Mouse (Mus musculus): Measurements from ENCODE around the gene Gm44965. TPM values are rescaled to one million over a fixed set of nuclear protein-coding genes. Genes with fewer than 3 reads are reported as not detected.

Gm44965 gene
- polyA plus RNA-seq, 1 experiment = not detected

GRCm38 (mm10) chr6:48641391-48641790, 47.6 kb downstream of the Gm44965 start:
- Histone ChIP-seq H3K4me1 (ENCODE audit: control insufficient read depth) (no peaks in the 10 kb centered on the region), H3K36me3 (ENCODE audit: control insufficient read depth) (no peaks in the 10 kb centered on the region), H3K4me3 (replicated peaks) (no peak overlapping the region), H3K27me3 (ENCODE audit: control insufficient read depth) (no peaks in the 10 kb centered on the region), H3K9me3 (ENCODE audit: control insufficient read depth, low read length) (no peaks in the 10 kb centered on the region)
- TF ChIP-seq TAL1 (IDR thresholded peaks at IDR 0.05; ENCODE audit: low read length) (no peak), GATA1 (IDR thresholded peaks at IDR 0.05; ENCODE audit: low read length) (no peak)

- no peaks in the 10 kb centered on the region for H3K4me1 ChIP-seq (ENCODE audit: control insufficient read depth)
- no peaks in the 10 kb centered on the region for H3K9me3 ChIP-seq (ENCODE audit: control insufficient read depth, low read length)
- no peak overlapping the region for H3K4me3 ChIP-seq (replicated peaks)
- H3K27me3 ChIP-seq (ENCODE audit: control insufficient read depth) = no peaks in the 10 kb centered on the region
- H3K36me3 ChIP-seq (ENCODE audit: control insufficient read depth) = no peaks in the 10 kb centered on the region
- TF ChIP-seq GATA1 (IDR thresholded peaks at IDR 0.05; ENCODE audit: low read length) = no peak
- TF ChIP-seq TAL1 (IDR thresholded peaks at IDR 0.05; ENCODE audit: low read length) = no peak
Measured at GRCm38 (mm10) chr6:48642764-48643292, 49.1 kb downstream of the Gm44965 start.

GRCm38 (mm10) chr6:48645660-48646308, 52.0 kb downstream of the Gm44965 start:
- Histone ChIP-seq H3K36me3 (ENCODE audit: control insufficient read depth) (no peaks in the 10 kb centered on the region), H3K27me3 (ENCODE audit: control insufficient read depth) (no peaks in the 10 kb centered on the region), H3K9me3 (ENCODE audit: control insufficient read depth, low read length) (no peaks in the 10 kb centered on the region), H3K4me1 (ENCODE audit: control insufficient read depth) (no peaks in the 10 kb centered on the region), H3K4me3 (replicated peaks) (no peak overlapping the region)
- TF ChIP-seq TAL1 (IDR thresholded peaks at IDR 0.05; ENCODE audit: low read length) = no peak
- TF ChIP-seq GATA1 (IDR thresholded peaks at IDR 0.05; ENCODE audit: low read length) = no peak

GRCm38 (mm10) chr6:48646309-48646690, 52.6 kb downstream of the Gm44965 start:
- H3K36me3 ChIP-seq (ENCODE audit: control insufficient read depth) = no peaks in the 10 kb centered on the region
- H3K9me3 ChIP-seq (ENCODE audit: control insufficient read depth, low read length) = no peaks in the 10 kb centered on the region
- no peaks in the 10 kb centered on the region for H3K4me1 ChIP-seq (ENCODE audit: control insufficient read depth)
- no peak overlapping the region for H3K4me3 ChIP-seq (replicated peaks)
- H3K27me3 ChIP-seq (ENCODE audit: control insufficient read depth) = no peaks in the 10 kb centered on the region
- no peak for TF ChIP-seq GATA1 (IDR thresholded peaks at IDR 0.05; ENCODE audit: low read length)
- TF ChIP-seq TAL1 (IDR thresholded peaks at IDR 0.05; ENCODE audit: low read length) = no peak

- TF ChIP-seq TAL1 (IDR thresholded peaks at IDR 0.05; ENCODE audit: low read length) (no peak), GATA1 (IDR thresholded peaks at IDR 0.05; ENCODE audit: low read length) (no peak)
- H3K4me3 ChIP-seq (replicated peaks) = no peak within 1 kb of the TSS
- no peaks in the 10 kb centered on the region for H3K27me3 ChIP-seq (ENCODE audit: control insufficient read depth)
- no peaks in the 10 kb centered on the region for H3K4me1 ChIP-seq (ENCODE audit: control insufficient read depth)
- H3K9me3 ChIP-seq (ENCODE audit: control insufficient read depth, low read length) = no peaks in the 10 kb centered on the region
- no peaks in the 10 kb centered on the region for H3K36me3 ChIP-seq (ENCODE audit: control insufficient read depth)
Measured at GRCm38 (mm10) chr6:48646995-48647394, 53.3 kb downstream of the Gm44965 start, which contains the start of gene Gimap8. Gene Gimap8 (plus strand): TSS chr6:48647234.

- no peaks in the 10 kb centered on the region for H3K4me1 ChIP-seq (ENCODE audit: control insufficient read depth)
- no peaks in the 10 kb centered on the region for H3K36me3 ChIP-seq (ENCODE audit: control insufficient read depth)
- no peaks in the 10 kb centered on the region for H3K27me3 ChIP-seq (ENCODE audit: control insufficient read depth)
- TF ChIP-seq TAL1 (IDR thresholded peaks at IDR 0.05; ENCODE audit: low read length) = no peak
- no peak for TF ChIP-seq GATA1 (IDR thresholded peaks at IDR 0.05; ENCODE audit: low read length)
- H3K4me3 ChIP-seq (replicated peaks) = no peak overlapping the region
- H3K9me3 ChIP-seq (ENCODE audit: control insufficient read depth, low read length) = no peaks in the 10 kb centered on the region
Measured at GRCm38 (mm10) chr6:48647611-48648010, 53.9 kb downstream of the Gm44965 start.

GRCm38 (mm10) chr6:48648779-48649178, 55.0 kb downstream of the Gm44965 start:
- H3K36me3 ChIP-seq (ENCODE audit: control insufficient read depth) = no peaks in the 10 kb centered on the region
- TF ChIP-seq GATA1 (IDR thresholded peaks at IDR 0.05; ENCODE audit: low read length) (no peak), TAL1 (IDR thresholded peaks at IDR 0.05; ENCODE audit: low read length) (no peak)
- no peak overlapping the region for H3K4me3 ChIP-seq (replicated peaks)
- no peaks in the 10 kb centered on the region for H3K9me3 ChIP-seq (ENCODE audit: control insufficient read depth, low read length)
- no peaks in the 10 kb centered on the region for H3K27me3 ChIP-seq (ENCODE audit: control insufficient read depth)
- no peaks in the 10 kb centered on the region for H3K4me1 ChIP-seq (ENCODE audit: control insufficient read depth)

- H3K27me3 ChIP-seq (ENCODE audit: control insufficient read depth) = no peaks in the 10 kb centered on the region
- no peak for TF ChIP-seq TAL1 (IDR thresholded peaks at IDR 0.05; ENCODE audit: low read length)
- no peak for TF ChIP-seq GATA1 (IDR thresholded peaks at IDR 0.05; ENCODE audit: low read length)
- H3K4me1 ChIP-seq (ENCODE audit: control insufficient read depth) = no peaks in the 10 kb centered on the region
- no peak overlapping the region for H3K4me3 ChIP-seq (replicated peaks)
- H3K9me3 ChIP-seq (ENCODE audit: control insufficient read depth, low read length) = no peaks in the 10 kb centered on the region
- H3K36me3 ChIP-seq (ENCODE audit: control insufficient read depth) = no peaks in the 10 kb centered on the region
Measured at GRCm38 (mm10) chr6:48650041-48650440, 56.3 kb downstream of the Gm44965 start.

GRCm38 (mm10) chr6:48658721-48659120, 65.0 kb downstream of the Gm44965 start:
- no peaks in the 10 kb centered on the region for H3K27me3 ChIP-seq (ENCODE audit: control insufficient read depth)
- no peak for TF ChIP-seq GATA1 (IDR thresholded peaks at IDR 0.05; ENCODE audit: low read length)
- TF ChIP-seq TAL1 (IDR thresholded peaks at IDR 0.05; ENCODE audit: low read length) = no peak
- H3K9me3 ChIP-seq (ENCODE audit: control insufficient read depth, low read length) = no peaks in the 10 kb centered on the region
- H3K4me3 ChIP-seq (replicated peaks) = no peak overlapping the region
- no peaks in the 10 kb centered on the region for H3K4me1 ChIP-seq (ENCODE audit: control insufficient read depth)
- no peaks in the 10 kb centered on the region for H3K36me3 ChIP-seq (ENCODE audit: control insufficient read depth)

All from erythroblast, embryonic 14.5 days (primary cell).